Mouse (Mus musculus): ENCODE measurements around the gene Naxe.

GRCm38 (mm10) chr3:88074351-88074750, 16.1 kb upstream of the Naxe start:
- TF ChIP-seq CTCF (IDR thresholded peaks at IDR 0.05; ENCODE audit: extremely low read depth, insufficient read length, insufficient replicate concordance, low read depth, low read length) (no peak), POLR2A (IDR thresholded peaks at IDR 0.05; ENCODE audit: low read depth, low read length) (no peak)

Measured in small intestine, adult 2 months (tissue).